ENCODE assay signal across 16 mouse cellular contexts in genomic region chr11:66568386-66568791, GRCm38 (mm10). TPM values are rescaled to one million over a fixed set of nuclear protein-coding genes. Genes with fewer than 3 reads are reported as not detected.
DNase-seq lines count a peak whose midpoint lies in the region; ATAC-seq and TF ChIP-seq lines count a peak whose summit lies in the region.
"Had no signal": no experiment of that assay in that cellular context is flagged by ENCODE, and none has a peak within 500 bp of the region (broad histone marks: within the 10 kb centered on the region; RNA-seq: fewer than 3 reads in every experiment).

No protein-coding gene starts in this region.

- 0 out of 2 replicates have a peak, but pooled peaks cover 16% of the 10 kb centered on the region for H3K27me3 ChIP-seq in hindbrain, embryonic 14.5 days (ENCODE audit: control insufficient read depth, insufficient read depth, low read length)
- no peaks in the 10 kb centered on the region for H3K27me3 ChIP-seq in midbrain, postnatal 0 days (ENCODE audit: insufficient read depth, low read length)

- TF ChIP-seq POLR2A in brain, embryonic 14.5 days (IDR thresholded peaks at IDR 0.05; ENCODE audit: borderline replicate concordance, extremely low read depth, insufficient read depth, insufficient read length, poor library complexity, severe bottlenecking) = no peak
- TF ChIP-seq POLR2A in lung, adult 2 months (IDR thresholded peaks at IDR 0.05; ENCODE audit: borderline replicate concordance, extremely low read depth, low read depth, low read length) = no peak

- no peaks in the 10 kb centered on the region for H3K9me3 ChIP-seq in hindbrain, embryonic 14.5 days (ENCODE audit: control insufficient read depth, low read length)
- no peaks in the 10 kb centered on the region for H3K9me3 ChIP-seq in midbrain, postnatal 0 days (ENCODE audit: low read length)
- H3K9me3 ChIP-seq: heart, embryonic 13.5 days; midbrain, embryonic 12.5 days had no signal

- H3K4me3 ChIP-seq in hindbrain, embryonic 14.5 days (replicated peaks; ENCODE audit: low read length) = no peak overlapping the region
- no peak overlapping the region for H3K4me3 ChIP-seq in midbrain, postnatal 0 days (ENCODE audit: low read depth, low read length)
- H3K4me3 ChIP-seq in lung, adult 2 months (replicated peaks; ENCODE audit: extremely low read depth, low read depth, low read length) = no peak overlapping the region
- H3K4me3 ChIP-seq: heart, embryonic 13.5 days; midbrain, embryonic 12.5 days had no signal

- peaks cover 6% of the 10 kb centered on the region; the same call in 1 of the 2 replicates for H3K4me1 ChIP-seq in hindbrain, embryonic 14.5 days (replicated peaks; ENCODE audit: control insufficient read depth, insufficient read depth, low read length)
- 0 out of 2 replicates have a peak, but pooled peaks cover 3% of the 10 kb centered on the region for H3K4me1 ChIP-seq in midbrain, postnatal 0 days (ENCODE audit: insufficient read depth, low read length)
- H3K4me1 ChIP-seq in lung, adult 2 months (ENCODE audit: control insufficient read depth, insufficient read depth, low read length) = no peaks in the 10 kb centered on the region
- H3K4me1 ChIP-seq: midbrain, embryonic 12.5 days had no signal

- no peak overlapping the region for H3K27ac ChIP-seq in hindbrain, embryonic 14.5 days
- no peak overlapping the region for H3K27ac ChIP-seq in midbrain, postnatal 0 days (ENCODE audit: low read depth, low read length)
- H3K27ac ChIP-seq: heart, embryonic 13.5 days; liver, embryonic 14.5 days; midbrain, embryonic 12.5 days had no signal

- no peak overlapping the region for H3K9ac ChIP-seq in hindbrain, embryonic 14.5 days
- no peak overlapping the region for H3K9ac ChIP-seq in midbrain, postnatal 0 days (replicated peaks; ENCODE audit: low read length, poor library complexity, severe bottlenecking)
- H3K9ac ChIP-seq: heart, embryonic 13.5 days; liver, embryonic 14.5 days; midbrain, embryonic 12.5 days had no signal

- ATAC-seq in hindbrain, embryonic 14.5 days (ENCODE audit: low FRiP score) = peak; percentile 78; the same call in 1 of the 2 replicates
- peak; percentile 62 for ATAC-seq in midbrain, postnatal 0 days (ENCODE audit: low FRiP score)
- ATAC-seq: CD4-positive, CD25-positive, alpha-beta regulatory T cell, adult 4 months had no signal

- H3K4me2 ChIP-seq in hindbrain, embryonic 14.5 days (replicated peaks) = no peak overlapping the region
- H3K4me2 ChIP-seq in midbrain, postnatal 0 days (ENCODE audit: low read depth, low read length, poor library complexity, severe bottlenecking) = no peak overlapping the region
- H3K4me2 ChIP-seq: heart, embryonic 13.5 days; midbrain, embryonic 12.5 days had no signal

- DNase-seq in layer of hippocampus, postnatal 10 days (ENCODE audit: low spot score in 2 of 2) = peak; percentile 28 to 46
- DNase-seq in layer of hippocampus, postnatal 36 days = no peak
- peak; percentile 84 for DNase-seq in brain, embryonic 14.5 days (ENCODE audit: low read depth)
- peak; percentile 50 for DNase-seq in hindbrain, embryonic 14.5 days (ENCODE audit: low spot score)
- DNase-seq in midbrain, postnatal 0 days (ENCODE audit: low spot score) = peak; percentile 70
- no peak for DNase-seq in lung, adult 2 months
- no peak for DNase-seq in urinary bladder, adult 2 months (ENCODE audit: low spot score)
- DNase-seq: cerebellum, postnatal 36 days; gastrocnemius, postnatal 14 days; kidney, adult 9 months; lung, postnatal 14 days; right cerebral cortex, adult 18-20 months had no signal

- 7% methylated on average over 4 of the region's 4 CpGs for WGBS in hindbrain, embryonic 14.5 days
- 9% methylated on average over 4 of the region's 4 CpGs for WGBS in midbrain, postnatal 0 days
- 25% methylated on average over 4 of the region's 4 CpGs for WGBS in lung, adult 2 months

- no peak for TF ChIP-seq CTCF in brain, embryonic 14.5 days (IDR thresholded peaks at IDR 0.05; ENCODE audit: borderline replicate concordance, extremely low read depth, insufficient read depth, insufficient read length)
- no peak for TF ChIP-seq CTCF in midbrain, postnatal 0 days (IDR thresholded peaks at IDR 0.05)
- TF ChIP-seq CTCF in lung, adult 2 months (IDR thresholded peaks at IDR 0.05; ENCODE audit: insufficient read depth, low read length) = no peak

- no peaks in the 10 kb centered on the region for H3K36me3 ChIP-seq in hindbrain, embryonic 14.5 days (replicated peaks; ENCODE audit: control insufficient read depth, insufficient read depth)
- no peaks in the 10 kb centered on the region for H3K36me3 ChIP-seq in midbrain, postnatal 0 days (ENCODE audit: insufficient read depth, low read length)
- H3K36me3 ChIP-seq: heart, embryonic 13.5 days; midbrain, embryonic 12.5 days had no signal

RNA-seq across cellular contexts. Expression of gene Shisa6, which starts 42.6 kb away (rescaled TPM):
- total RNA-seq in layer of hippocampus, postnatal 10 days (2021) = 100 to 1,000 TPM; 190 to 219 TPM
- 100 to 1,000 TPM; 169 to 196 TPM for total RNA-seq in layer of hippocampus, postnatal 36 days (2021)
- polyA plus RNA-seq in brain, embryonic 14.5 days (2012; rRNA removed) = 5.1 and 10.7 TPM in 2 replicates
- 8.0 and 8.5 TPM in 2 replicates for polyA plus RNA-seq in hindbrain, embryonic 14.5 days (2014; fragmentation: Nextera tagmentation; extraction: Ambion mirVana)
- 8.0 and 8.6 TPM in 2 replicates for total RNA-seq in midbrain, postnatal 0 days (2014; rRNA removed)
- polyA plus RNA-seq in midbrain, postnatal 0 days (2015; fragmentation: Nextera tagmentation; extraction: Ambion mirVana) = 2.1 and 2.5 TPM in 2 replicates
- 0.17 and 0.76 TPM in 2 replicates for polyA plus RNA-seq in lung, adult 2 months (2012; rRNA removed)
- polyA plus RNA-seq in urinary bladder, adult 2 months (2012; rRNA removed) = 0.04 and 0.06 TPM in 2 replicates
- polyA plus RNA-seq: CD4-positive, CD25-positive, alpha-beta regulatory T cell, adult 4 months had no signal

Comparison
In these comparisons a context has a peak if more than half of its experiments do, and no peak if none do; other contexts are left out.
1. DNase-seq: peak in layer of hippocampus, postnatal 10 days (2 of 2), brain, embryonic 14.5 days (single experiment), hindbrain, embryonic 14.5 days (single experiment) and midbrain, postnatal 0 days (single experiment); none in layer of hippocampus, postnatal 36 days (0 of 2), lung, adult 2 months (single experiment) and urinary bladder, adult 2 months (single experiment).